Mouse (Mus musculus): Measurements from ENCODE around the gene Abcb5. TPM values are rescaled to one million over a fixed set of nuclear protein-coding genes. Genes with fewer than 3 reads are reported as not detected.

The Abcb5 gene
- total RNA-seq, 2 experiments from 2014 or later, result not detected

DNA sequence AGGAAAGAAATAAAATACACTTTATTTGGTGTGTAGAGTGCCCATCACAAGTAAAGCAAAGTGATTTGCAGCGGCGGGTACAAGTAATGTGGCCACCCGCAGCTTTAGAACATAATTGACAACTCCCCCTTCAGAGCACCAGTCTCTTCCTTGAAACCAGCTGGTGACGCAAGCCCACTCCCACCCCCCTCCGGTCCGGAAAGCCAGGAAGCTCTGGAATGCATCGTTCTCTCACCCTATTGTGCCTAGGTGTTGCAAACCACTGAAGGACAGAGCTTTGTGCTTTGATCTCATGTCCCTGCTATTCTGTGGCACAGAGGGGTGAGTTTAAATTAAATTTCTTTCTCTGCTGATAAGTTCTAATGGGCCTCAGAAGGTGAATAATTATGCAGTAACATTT lies 110.1 kb downstream of the Abcb5 start:
- Histone ChIP-seq H3K4me3 (no peak overlapping the region), H3K27ac (no peak overlapping the region)
- DNase-seq (ENCODE audit: low spot score in 2 of 2), result no peak
- TF ChIP-seq CTCF (conservative IDR thresholded peaks at IDR 0.05), result no peak

DNA sequence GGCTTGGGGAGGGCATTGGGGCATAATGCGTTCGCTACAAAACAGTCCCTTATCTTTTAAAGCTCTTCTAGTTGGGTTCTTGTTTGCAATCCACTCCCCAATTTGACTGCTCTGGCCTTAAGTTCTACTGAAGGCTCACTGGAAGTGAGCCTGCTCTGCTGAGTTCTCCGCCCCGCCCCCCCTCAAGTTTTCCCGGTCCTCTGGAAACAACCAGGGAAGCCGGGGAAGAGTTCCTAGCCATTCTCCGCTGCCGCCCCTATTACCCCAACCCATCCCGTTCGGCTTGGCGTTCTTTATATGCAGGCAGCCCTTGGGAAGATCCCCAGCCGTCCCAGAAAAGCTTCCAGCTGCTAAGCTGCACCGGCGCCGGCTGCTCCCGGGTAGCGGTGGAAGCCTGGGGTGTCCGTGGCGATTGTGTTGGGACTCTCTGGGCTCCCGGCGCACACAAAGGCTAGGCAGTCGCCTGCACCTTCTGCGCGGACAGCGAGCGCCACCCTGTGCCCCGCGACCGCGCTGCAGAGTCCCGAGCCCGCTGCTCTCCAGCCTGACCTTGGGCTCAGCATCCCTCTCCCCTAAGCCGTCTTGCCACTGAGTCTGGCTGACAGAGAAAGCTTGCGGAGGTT lies 111.3 kb downstream of the Abcb5 start:
- peak; percentile 90 for TF ChIP-seq CTCF (conservative IDR thresholded peaks at IDR 0.05)
- Histone ChIP-seq H3K27ac (peak overlapping the region; percentile 55; the same call in 1 of the 2 replicates), H3K4me3 (peak overlapping the region; percentile 41)
- peak; percentile 37 to 66 for DNase-seq (ENCODE audit: low spot score in 2 of 2)

DNA sequence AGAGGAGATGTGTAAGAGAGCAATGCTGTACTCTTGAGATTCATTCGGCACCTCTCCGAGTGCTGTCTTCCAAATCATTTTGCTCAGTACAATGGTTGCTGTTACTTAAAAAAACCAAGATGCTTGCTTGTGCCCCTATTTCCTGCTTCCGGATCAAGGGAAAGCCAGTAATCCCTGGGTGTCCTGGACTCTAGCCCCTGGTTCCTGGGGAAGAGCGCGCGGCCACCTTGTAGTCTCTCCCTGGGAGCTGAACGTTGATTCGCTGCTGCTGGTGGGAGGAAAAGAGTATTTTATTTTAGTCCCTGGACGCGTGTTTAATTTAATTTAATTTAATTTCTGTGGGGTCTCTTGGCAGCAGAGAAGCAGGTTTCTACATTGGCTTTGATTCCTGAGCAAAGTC lies 111.8 kb downstream of the Abcb5 start:
- TF ChIP-seq CTCF (conservative IDR thresholded peaks at IDR 0.05), result no peak
- DNase-seq (ENCODE audit: low spot score in 2 of 2), result no peak
- Histone ChIP-seq H3K4me3 (peak overlapping the region; percentile 41; the same call in 1 of the 2 replicates), H3K27ac (peak overlapping the region; percentile 55; the same call in 1 of the 2 replicates)

GRCm38 (mm10) chr12:118853331-118853730 lies 112.9 kb downstream of the Abcb5 start:
- no peak overlapping the region; the same call in 1 of the 2 replicates for H3K4me3 ChIP-seq
- DNase-seq (ENCODE audit: low spot score in 2 of 2), result no peak
- TF ChIP-seq CTCF (conservative IDR thresholded peaks at IDR 0.05), result no peak
- H3K27ac ChIP-seq, result no peak overlapping the region

DNA sequence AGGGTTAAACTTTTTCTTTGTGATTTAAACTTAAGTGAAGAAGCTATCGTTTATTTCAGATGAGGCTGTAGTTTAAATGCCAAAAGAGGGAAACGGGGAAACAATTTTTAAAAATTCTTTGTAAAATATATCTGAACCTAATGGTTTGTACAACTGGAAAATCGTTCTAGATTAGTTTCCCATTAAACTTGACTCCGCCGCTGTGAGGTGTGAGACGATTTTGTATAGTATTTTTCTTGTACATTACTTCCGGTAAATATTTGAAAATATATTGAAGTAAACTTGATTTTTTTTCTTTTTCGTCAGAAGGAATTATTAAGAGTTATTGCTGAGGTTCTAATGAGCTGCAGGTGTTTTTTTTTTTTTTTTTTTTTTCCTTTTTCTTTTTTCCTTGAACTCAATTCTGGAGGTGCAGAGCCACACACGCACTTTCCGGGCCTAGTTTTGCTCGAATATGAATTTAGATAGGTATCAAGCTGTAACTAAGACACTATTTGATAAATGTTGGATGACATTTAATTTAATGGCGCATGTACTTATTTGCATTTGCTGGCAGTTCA lies 115.3 kb downstream of the Abcb5 start:
- no peak for TF ChIP-seq CTCF (conservative IDR thresholded peaks at IDR 0.05)
- DNase-seq (ENCODE audit: low spot score in 2 of 2), result no peak
- no peak overlapping the region for H3K4me3 ChIP-seq
- no peak overlapping the region for H3K27ac ChIP-seq

- DNase-seq (ENCODE audit: low spot score in 2 of 2), result no peak
- Histone ChIP-seq H3K4me3 (peak overlapping the region; percentile 4; the same call in 1 of the 2 replicates), H3K27ac (0 out of 2 replicates have a peak overlapping the region, but pooled peaks have one; percentile 14)
- no peak for TF ChIP-seq CTCF (conservative IDR thresholded peaks at IDR 0.05)
Measured at GRCm38 (mm10) chr12:118849996-118850395, 116.2 kb downstream of the Abcb5 start.

- Histone ChIP-seq H3K27ac (0 out of 2 replicates have a peak overlapping the region, but pooled peaks have one; percentile 14), H3K4me3 (peak overlapping the region; percentile 30)
- no peak for TF ChIP-seq CTCF (conservative IDR thresholded peaks at IDR 0.05)
- DNase-seq (ENCODE audit: low spot score in 2 of 2), result no peak
Measured at GRCm38 (mm10) chr12:118849203-118849861, 116.9 kb downstream of the Abcb5 start.

DNA sequence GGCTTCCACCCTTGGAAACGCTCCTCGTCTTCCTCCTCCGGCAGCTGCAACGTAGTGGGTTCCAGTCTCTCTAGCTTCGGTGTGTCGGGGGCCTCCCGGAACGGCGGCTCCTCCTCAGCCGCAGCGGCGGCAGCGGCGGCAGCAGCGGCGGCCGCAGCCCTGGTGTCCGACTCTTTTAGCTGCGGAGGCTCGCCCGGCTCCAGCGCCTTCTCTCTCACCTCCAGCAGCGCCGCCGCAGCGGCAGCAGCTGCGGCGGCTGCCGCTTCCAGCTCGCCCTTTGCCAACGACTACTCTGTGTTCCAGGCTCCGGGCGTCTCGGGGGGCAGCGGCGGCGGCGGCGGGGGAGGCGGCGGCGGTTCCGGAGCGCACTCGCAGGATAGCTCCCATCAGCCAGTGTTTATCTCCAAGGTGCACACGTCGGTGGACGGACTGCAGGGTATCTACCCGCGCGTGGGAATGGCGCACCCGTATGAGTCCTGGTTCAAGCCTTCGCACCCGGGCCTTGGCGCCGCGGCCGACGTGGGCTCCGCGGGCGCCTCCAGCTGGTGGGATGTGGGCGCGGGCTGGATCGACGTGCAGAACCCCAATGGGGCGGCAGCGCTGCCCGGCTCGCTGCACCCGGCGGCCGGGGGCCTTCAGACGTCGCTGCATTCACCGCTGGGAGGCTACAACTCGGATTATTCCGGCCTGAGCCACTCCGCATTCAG lies 117.6 kb downstream of the Abcb5 start:
- no peak for DNase-seq (ENCODE audit: low spot score in 2 of 2)
- Histone ChIP-seq H3K4me3 (peak overlapping the region; percentile 30), H3K27ac (no peak overlapping the region)
- peak; percentile 37 for TF ChIP-seq CTCF (conservative IDR thresholded peaks at IDR 0.05)

- peak overlapping the region; percentile 30; the same call in 1 of the 2 replicates for H3K4me3 ChIP-seq
- TF ChIP-seq CTCF (conservative IDR thresholded peaks at IDR 0.05), result no peak
Measured at GRCm38 (mm10) chr12:118847861-118848495, 118.2 kb downstream of the Abcb5 start.

GRCm38 (mm10) chr12:118847381-118847780 lies 118.8 kb downstream of the Abcb5 start:
- Histone ChIP-seq H3K27ac (no peak overlapping the region), H3K4me3 (peak overlapping the region; percentile 48)
- DNase-seq (ENCODE audit: low spot score in 2 of 2), result no peak
- TF ChIP-seq CTCF (conservative IDR thresholded peaks at IDR 0.05), result no peak

More at GRCm38 (mm10) chr12:118847861-118848495, 118.2 kb downstream of the Abcb5 start:
- no peak for DNase-seq (ENCODE audit: low spot score in 2 of 2)
- no peak overlapping the region for H3K27ac ChIP-seq

DNA sequence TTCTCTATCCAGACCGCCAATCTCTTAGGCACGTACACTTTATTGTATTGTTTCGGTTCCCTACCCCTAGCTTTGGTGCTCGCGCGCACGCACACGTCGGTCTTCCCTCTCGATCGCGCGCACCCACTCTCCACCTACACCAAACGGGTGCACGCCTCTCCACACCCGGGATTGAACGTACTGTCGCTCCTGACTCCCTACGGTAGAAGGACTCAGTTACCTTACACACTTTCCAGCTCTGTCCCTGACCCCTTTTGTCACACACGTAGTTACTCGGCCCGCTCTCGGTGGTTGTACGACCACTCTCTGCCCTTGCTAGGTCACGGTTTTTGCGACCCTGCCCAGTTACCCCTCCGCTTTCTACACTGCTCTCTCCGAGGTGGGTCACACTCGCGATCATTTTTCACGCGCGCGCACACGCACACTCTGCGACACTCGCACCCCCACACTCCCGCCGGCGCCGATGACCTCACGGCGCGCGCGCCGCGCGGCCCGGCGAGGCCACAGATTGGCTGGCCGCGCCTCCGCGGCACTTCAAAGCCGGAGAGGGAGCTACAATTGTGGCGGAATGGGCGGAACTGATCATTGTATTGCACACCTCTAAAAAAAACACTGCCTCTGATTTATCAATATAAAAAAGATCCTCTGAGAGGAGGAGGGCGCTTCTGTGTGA lies 119.4 kb downstream of the Abcb5 start:
- DNase-seq (ENCODE audit: low spot score in 2 of 2), result no peak
- no peak overlapping the region for H3K27ac ChIP-seq
- no peak for TF ChIP-seq CTCF (conservative IDR thresholded peaks at IDR 0.05)

GRCm38 (mm10) chr12:118846221-118846620 lies 120.0 kb downstream of the Abcb5 start, which contains the start of gene Sp8:
Sp8 (plus strand) TSS chr12:118846329.
- no peak for DNase-seq (ENCODE audit: low spot score in 2 of 2)
- TF ChIP-seq CTCF (conservative IDR thresholded peaks at IDR 0.05), result no peak
- Histone ChIP-seq H3K27ac (no peak within 1 kb of the TSS), H3K4me3 (peak within 1 kb of the TSS; percentile 48)

More for the DNA sequence above, 119.4 kb downstream of the Abcb5 start:
- H3K4me3 ChIP-seq, result peak overlapping the region; percentile 48
